Mouse (Mus musculus) lung, postnatal 4 days (tissue): ENCODE data around the gene Csf2rb2.

Experiments used
- DNase-seq, 2 experiments: peaks; one replicate each; pipeline ENCODE4 v3.0.0; 2021

Gene Csf2rb2

GRCm38 (mm10) chr15:78254751-78255150 is 50.8 kb downstream of the Csf2rb2 start:
- DNase-seq = peak; percentile 44 to 58

DNA sequence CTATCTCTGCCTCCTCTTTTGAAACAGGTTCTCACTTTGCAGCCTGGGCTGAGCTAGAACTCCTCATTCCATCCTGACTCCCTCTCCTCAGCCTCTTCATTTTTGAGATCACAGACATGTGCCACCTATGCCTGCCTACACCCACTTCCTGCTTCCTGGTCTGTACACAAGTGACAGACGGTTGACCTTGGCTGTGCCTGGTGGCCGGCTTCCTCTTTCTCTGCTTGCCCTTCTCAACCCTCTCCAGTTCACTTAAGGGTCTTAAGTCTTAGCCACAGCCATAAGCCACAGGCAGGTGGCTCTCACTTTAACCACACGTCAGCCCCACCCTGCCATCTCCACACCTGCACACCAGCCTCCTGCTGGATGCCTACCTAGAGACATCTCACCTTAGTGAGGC is 57.1 kb downstream of the Csf2rb2 start:
- DNase-seq = peak; percentile 51 to 57

- peak; percentile 61 to 64 for DNase-seq
These were observed 57.9 kb downstream of the Csf2rb2 start for GRCm38 (mm10) chr15:78247659-78248058.

- DNase-seq = peak in 1 of 2 experiments; percentile 31
These were observed 59.1 kb downstream of the Csf2rb2 start for GRCm38 (mm10) chr15:78246143-78247116.

GRCm38 (mm10) chr15:78244695-78245492 is 60.6 kb downstream of the Csf2rb2 start, which contains the start of gene Ncf4:
TSS of gene Ncf4 (plus strand) at chr15:78244801.
- DNase-seq = peak; percentile 71 to 83

DNA sequence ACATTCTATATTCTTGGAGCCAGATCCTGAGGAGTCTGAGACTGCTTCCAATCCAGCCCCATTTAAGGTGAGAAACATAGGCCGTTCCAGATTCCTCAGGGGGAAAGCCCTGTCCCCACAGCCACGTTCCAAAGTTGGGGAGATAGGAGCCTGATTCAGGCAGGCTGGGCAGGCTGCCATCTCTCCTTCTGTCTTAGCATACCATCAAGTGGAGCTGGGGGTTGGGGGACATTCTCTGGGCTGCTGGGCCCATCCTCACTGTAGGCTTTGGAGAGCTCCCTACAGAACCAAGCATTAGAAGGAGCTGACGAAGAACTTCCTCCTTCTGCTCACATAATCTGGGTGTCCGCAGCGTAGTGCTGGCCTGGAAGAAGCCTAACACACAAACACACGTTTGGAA is 61.7 kb downstream of the Csf2rb2 start:
- no peak for DNase-seq

GRCm38 (mm10) chr15:78243061-78243460 is 62.5 kb downstream of the Csf2rb2 start:
- no peak for DNase-seq

GRCm38 (mm10) chr15:78241335-78241734 is 64.2 kb downstream of the Csf2rb2 start:
- peak in 1 of 2 experiments; percentile 14 for DNase-seq

DNA sequence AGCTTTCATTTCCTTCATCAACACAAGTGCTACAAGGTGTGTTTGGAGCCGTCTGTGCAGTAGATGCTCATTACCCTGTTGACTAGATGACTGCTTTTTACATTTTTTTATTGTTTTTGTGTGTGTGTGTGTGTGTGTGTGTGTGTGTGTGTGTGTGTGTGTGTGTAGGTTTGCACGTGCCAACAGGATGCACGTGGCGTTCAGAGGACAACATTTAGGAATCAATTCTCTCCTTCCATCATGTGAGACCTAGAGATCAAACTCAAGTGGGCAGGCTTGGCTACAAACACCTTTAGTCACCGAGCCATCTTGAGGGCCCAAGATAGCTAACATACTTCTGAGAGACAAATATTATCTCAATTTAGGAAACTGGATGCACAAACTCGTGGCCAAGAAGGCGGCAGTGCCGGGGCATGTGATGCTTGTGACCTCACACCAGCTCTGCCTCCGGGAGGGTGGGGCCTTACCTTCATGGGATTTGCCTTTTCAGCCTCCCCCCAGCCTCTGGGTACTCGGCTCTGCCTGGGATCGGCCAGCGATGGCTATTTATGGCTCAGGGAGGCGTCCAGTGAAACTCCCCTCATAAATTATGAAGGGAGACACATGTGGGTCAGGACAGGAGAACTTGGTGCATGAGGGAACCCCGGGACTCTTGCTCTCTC is 65.4 kb downstream of the Csf2rb2 start:
- peak in 1 of 2 experiments; percentile 16 for DNase-seq

DNA sequence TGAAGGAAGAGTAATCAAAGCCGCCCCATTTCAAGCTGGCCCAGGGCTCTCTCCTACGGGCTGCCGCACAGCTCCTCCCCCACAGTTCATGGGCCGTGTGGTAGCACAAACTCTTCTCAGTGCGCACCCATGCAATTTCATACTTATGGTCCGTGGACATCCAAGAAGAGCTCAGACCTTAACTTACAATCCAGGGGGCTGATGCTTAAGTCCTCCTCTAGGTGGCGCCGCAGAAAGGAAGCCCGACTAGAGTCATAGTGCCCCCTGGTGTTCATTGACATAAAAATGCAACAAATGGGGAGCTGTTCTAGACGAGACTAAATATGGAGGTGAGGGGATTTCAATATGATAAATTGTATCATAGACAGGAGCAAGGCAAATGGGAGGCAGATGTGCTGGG is 66.1 kb downstream of the Csf2rb2 start:
- DNase-seq = peak; percentile 50 to 76

- peak in 1 of 2 experiments; percentile 13 for DNase-seq
These were observed 70.6 kb downstream of the Csf2rb2 start for GRCm38 (mm10) chr15:78234823-78235509.
